Mouse (Mus musculus): Measurements from ENCODE around the gene Gas2.

The Gas2 gene

DNA sequence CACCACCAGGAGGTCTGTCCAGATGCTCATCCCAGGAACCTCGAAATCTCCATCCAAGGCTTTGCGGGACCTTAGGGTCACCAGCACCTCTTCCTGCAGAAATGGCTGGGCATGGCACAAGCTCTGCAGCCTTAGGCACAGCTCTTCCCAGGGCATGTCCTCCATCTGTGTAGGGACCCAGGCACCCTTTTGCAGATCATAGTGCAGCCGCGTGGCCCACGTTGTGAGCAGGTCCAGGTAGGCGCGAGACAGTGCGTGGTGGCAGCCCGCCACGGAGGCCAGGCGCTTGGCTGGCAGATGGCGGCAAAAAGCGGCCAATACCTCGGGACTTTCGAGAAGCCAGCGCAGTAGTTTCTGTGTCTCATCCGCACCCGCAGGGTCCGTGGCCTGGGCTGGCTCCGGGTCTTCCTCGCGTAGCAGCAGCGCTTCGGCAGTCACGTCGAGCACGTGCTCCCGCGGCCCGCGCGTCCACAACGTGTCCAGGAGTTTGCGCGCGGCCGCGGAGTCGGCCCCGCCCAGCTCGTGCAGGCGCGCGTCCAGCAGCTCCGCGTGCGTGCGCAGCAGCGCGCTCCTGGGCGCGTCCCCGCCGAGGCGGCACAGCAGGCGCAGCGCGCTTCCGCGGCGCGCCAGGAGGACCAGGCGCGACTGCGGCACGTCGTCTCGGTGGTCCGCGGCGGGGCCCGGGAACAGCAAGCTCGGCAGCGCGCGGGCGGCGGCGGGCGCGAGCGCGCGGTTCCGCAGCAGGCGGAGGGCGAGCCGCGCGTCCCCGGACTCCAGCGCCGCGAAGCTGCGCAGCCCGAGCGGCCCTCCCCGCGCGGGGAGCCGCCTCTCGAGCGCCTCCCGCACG lies at the start of gene Gas2:
Gene Gas2 (plus strand): TSS at position 766 of the 847 bp plus-strand sequence.
- peak; percentile 91 for DNase-seq (ENCODE audit: low read depth, low spot score)

DNA sequence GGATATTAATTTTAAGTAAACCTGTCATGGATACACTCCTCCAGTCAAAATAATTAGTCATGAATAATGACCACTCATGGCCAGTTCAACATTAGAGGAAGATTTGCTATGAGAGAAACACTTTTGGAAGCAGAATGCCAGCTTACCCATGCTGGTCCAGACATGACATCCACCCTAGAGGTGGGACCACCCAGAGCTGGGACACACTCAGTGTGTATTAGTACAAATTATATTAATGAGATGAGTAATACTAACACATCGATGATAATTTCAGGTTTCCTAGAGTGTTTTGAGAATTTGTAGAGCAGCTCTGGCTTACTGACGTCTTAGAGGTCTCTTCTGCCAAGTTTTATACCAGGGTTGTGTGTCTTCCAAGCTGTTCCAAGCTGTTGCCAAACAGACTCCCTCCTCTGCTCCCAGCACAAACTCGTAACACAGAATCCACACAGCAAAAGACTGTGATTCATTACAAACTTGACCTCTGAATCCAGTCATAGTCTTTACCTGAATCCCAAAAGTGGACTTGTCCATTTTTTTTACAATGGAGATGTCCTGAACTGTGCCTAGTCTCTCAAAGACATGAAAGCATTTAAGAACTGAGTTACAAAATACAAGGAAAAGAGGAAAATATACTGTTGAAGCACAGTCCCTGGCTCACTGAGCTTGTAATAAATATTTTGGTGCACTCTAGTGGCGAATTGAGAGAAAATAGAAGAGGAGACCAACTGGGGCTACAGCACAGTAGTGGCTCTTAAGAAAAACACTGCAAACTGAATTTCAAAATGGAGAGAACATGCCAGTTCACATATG lies 46.1 kb upstream of the Gas2 start:
- DNase-seq (ENCODE audit: low read depth, low spot score) = no peak

DNA sequence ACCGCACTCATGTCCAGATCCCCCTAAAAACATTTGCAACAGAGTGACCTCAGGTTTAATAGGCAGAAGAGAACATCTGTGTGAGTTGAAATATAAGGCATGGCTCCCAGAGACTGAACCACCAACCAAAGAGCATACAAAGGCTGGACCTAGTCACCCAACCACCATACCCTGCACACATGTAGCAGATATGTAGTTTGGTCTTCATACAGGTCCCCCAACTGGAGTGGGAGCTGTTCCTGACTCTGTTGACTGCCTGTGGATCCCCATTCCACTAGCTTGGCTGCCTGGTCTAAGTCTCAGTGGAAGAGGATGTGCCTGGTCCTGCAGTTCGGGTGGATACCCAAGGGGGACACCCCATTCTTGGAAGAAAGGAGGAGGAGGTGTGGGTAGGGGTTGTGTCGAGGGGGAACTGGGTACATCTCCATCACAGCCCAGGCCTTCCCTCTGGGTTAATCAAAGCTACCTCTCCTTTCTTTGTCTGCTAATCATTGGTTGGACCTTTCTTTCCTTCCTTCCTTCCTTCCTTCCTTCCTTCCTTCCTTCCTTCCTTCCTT lies 45.5 kb upstream of the Gas2 start:
- DNase-seq (ENCODE audit: low read depth, low spot score) = no peak

DNA sequence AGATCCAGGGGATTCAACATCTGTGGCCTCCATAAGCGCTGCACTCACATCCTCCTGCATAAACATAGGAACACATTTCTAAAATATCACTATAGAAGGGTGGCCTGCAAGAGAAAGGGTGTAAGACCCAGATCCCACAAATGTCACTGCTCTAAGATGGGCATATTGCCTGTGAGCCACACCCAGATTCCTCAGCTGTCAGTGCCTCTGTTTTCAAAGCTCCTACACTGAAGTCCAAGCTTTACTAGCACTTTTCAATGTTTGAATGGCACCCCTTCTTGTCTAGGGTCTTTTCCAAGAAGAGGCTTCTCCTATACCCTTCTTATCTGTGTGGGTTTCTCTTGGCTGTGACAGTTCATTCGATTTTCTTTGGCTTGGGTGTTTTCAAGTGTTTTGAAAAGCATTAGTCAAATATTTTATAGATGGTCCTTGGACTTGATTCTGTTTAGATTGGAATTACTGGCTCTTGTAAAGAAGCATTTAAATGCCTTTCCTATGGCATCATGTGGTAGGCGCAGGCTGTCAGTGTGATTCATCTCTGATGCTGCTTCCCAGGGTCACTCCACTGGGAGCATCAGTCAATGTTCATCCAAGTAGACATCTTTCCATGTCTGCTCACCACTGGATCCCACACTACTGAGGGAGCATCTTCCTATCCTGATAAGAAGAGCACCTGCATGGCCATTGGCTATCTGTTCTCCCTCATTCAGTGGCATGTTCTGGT lies 43.4 kb upstream of the Gas2 start:
- DNase-seq (ENCODE audit: low read depth, low spot score) = no peak

DNA sequence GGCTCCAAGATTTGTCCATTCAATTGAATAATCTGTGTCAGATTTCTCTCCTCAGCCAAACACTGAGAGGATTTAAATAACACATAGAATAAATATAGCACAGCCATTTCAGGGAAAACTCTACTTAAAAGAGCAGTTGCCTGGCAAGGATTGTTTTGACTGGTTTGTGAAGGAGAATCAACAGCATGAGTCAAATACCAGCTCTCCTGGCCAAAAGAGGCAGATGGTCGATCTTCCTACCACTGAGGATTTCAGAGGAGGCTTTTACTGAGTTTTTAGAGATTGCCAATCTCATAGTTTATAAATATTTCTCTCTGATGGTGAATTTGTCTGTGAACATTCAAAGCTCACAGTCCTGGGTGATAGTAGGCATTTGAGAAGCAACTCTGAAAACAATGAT lies 41.9 kb upstream of the Gas2 start:
- DNase-seq (ENCODE audit: low read depth, low spot score) = no peak

DNA sequence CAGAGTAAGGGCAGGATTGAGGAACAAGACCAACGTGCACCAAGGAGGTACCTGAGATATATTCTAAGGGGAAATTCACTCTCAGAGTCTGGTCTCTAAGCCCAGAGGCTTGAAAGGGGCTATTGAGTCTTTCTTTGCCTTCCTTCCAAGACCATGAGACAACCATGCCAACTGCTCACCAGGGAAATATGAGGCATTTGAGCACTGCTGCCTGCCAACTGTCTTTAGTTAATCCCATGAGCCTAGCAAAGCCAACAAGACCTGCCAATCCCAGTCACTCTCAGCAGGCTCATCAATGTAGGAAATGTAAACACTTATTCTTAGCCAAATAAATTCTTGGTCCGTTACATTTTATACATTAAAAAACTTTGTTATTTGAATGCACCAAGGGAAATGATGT lies 40.3 kb upstream of the Gas2 start:
- DNase-seq (ENCODE audit: low read depth, low spot score) = no peak

DNA sequence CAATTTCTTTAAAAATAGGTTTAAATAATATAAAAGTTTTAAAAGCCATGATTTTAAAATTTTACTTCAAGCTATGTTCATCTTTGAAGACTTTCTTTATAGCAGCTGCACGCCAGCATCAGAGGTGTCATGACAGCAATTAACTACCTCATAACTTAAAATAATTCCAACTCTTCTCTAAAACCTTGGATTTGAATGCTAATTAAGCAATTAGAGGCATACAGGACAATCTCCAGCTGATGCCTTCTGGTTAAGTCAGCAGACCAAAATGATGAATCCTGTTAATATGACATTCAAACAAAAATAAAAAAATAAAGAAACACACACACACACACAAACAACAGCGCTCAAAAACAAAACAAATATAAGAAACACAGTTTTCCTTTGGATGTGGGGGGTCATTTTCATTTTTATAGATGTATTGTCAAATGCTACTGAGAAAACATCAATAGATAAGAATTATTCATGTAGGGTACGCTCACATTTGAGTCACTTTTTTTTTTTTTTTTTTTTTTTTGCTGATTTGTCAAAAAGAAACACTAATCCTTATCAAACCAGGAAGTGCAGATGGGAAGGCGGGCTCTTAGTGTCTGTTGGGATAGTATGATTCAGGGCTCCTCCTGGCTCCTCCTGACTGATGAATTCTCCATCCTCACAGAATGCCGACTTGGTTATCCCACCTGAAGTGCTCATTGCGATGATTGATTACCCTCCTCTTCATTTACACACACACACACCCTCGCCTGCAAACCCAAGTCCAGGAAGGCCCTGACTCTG lies 38.1 kb upstream of the Gas2 start:
- no peak for DNase-seq (ENCODE audit: low read depth, low spot score)

DNA sequence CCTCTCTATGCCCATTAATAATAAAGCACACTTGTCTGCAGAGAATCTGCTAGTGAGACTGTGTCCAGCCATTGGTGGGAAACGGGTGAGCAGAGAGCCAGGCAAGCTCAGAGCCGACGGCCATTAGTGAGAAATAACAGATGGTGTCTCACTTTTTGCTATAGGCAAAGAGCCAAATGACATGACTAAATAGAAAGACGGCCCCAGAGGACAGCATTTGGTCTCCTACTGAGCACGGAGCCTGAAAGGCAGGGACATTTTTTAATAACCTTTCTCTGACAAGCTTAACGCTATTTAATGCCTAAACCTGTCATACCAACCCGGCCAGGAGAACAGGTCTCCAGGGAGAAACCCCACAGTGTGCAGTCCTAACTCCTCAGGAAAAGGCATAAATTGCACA lies 29.9 kb upstream of the Gas2 start:
- DNase-seq (ENCODE audit: low read depth, low spot score) = no peak

DNA sequence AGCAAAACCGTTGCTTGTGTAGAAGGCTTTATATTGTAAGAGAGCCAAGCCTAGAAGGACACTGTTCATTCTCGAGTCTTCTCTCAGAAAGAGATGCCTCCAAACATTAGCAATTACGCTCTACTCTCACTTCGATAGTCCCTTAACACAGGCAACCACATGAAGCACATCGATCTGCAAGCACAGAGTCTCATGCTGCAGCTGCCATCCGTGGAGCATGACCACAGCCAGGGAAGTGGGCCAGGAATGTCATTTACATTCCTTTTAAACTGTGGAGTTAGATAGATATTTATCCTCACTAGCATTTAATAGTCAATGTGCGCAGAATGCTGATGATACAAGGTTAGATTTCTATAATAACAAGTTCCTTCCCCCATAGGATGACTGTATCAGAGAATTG lies 21.3 kb upstream of the Gas2 start:
- DNase-seq (ENCODE audit: low read depth, low spot score) = no peak

DNA sequence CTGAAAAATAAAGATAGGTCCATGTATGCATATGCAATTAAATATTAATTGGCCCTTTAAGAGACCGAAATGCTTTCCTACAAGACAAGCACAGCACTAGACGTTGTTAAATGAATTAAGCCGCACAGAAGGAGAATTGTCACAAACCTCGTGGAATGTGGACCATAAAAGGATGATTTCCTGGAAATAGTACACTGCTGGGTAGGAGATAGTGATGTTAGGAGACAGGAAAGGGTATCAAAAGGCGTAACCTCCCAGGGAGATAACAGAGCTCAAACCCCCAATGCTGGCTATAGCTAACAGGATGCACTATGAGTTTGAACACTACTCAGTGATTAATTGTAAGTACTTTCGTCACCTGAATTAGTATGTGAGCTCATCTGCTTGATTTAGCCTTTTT lies 10.9 kb upstream of the Gas2 start:
- DNase-seq (ENCODE audit: low read depth, low spot score) = no peak

DNA sequence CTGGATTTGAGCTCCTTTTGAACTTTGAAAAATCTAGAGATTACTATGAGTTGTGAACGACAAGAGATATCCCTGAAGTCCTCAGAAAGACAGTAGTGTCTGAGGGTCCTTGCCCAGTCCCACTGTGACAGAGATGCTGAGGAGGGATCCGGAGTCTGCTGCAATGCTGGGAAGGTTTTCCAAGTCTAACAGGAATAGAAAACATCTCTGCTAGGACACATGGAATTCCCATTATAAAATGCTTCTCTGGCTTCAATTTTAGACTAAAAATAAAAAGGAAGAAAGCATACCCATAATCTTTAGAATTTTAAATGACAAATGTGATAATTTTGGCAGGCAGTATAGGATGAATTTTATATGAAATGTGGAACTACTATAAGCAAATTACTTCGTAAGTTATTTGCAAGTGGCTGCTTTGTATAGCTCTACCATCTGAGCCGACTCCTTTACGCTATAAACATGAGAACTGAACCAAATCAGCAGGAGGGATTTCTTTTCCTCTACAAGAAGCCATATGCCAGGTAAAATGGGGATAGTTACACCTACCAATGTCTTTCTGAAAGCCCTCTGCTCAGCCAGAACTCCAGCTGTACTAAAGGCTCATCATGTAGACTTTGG lies 9.8 kb upstream of the Gas2 start:
- no peak for DNase-seq (ENCODE audit: low read depth, low spot score)

DNA sequence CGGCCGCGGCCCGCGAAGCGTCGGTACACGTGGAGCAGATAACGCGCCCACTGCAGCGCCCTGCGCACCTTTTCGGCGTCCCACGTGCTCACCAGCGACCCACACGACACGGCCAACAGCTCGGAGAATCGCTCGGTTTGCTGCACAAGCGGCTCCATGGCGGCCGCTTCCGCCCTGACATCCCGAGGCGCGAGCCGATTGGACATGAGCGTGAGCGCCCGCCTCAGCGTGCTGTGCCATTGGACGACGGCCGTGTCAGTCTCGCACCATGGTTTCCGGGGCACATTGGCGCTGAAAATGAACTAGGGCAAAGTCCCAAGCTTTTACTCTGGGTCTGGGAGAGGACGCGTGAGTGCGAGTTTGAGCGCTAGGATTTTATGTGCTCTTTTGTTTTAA lies 280 bp downstream of the Gas2 start, which contains the start of gene Fancf:
Gene Fancf (minus strand): TSS at position 171 of the 396 bp plus-strand sequence.
- DNase-seq (ENCODE audit: low read depth, low spot score) = peak; percentile 96

DNA sequence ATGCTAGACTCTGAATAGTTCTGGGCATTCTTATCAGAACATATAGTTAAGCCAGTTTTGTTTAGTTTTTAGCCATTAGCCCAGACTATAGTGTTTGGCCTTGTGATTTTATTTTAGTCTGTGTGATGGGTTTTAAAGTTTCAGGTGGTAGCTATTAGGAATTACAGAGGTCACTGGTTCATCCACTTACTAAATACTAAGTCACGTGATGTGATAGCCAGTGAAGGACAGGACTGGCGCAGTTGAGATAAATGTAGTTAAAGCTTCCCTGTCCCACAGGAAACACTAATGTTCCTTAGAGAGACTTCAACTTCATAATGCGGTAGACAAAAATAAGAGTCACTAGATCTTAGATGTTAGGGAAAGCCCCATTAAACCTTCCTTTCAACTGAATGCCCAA lies 1.0 kb downstream of the Gas2 start:
- DNase-seq (ENCODE audit: low read depth, low spot score) = no peak

DNA sequence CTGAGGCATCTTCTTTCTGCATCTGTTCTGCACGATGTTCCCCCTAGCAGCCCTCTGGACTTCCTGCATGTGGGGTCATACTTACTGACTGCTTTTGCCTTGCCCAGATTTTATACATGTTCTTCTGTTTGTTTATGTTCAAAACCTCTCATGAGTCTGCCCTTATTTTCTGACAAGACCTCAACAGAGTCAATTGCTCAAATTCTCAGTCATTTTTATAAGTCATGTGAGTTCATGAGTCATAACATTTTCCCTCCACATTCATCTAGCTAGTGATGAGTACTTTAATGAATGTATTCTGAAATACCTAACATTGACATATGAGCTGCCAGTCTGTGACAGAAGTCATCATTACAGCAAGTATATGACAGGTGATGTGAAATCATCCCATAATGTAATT lies 3.5 kb downstream of the Gas2 start:
- DNase-seq (ENCODE audit: low read depth, low spot score) = peak; percentile 14

DNA sequence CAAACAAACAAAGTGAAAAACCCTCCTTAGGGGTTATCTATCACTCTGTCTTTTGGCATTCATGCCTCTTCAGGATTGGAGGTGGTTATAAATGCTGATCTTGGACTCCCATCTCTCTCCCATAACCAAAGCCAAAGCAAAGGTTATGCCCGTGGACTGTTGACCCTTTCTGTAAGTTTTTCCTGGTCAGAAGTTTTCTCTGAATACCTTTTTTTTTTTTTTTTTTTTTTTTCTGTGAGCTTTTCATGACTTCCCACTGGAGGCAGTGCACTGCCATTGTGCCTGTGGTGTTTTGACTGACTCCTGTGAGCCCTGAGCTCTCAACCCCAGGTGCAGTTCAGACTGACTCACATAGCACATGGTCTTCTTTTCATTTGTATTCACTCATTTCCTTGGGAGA lies 6.2 kb downstream of the Gas2 start:
- DNase-seq (ENCODE audit: low read depth, low spot score) = no peak

DNA sequence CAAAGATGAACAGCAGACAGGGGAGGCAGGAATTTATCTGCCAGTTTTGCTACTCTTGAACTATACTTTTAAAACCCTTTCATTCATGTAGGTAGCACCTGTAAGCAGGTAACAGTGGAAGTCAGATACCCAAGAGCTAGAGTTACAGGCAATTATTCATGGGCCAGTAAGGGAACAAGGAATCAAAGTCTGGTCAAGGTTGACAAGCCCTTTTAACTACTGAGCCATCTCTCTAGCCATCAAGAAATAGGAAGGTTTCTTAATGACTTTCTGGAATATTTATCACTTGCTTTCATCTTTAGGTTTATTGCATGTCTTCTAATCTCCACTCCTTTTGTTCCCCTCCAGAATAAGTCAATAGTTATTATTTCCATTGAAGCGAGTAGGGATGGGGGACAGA lies 10.2 kb downstream of the Gas2 start:
- DNase-seq (ENCODE audit: low read depth, low spot score) = no peak

DNA sequence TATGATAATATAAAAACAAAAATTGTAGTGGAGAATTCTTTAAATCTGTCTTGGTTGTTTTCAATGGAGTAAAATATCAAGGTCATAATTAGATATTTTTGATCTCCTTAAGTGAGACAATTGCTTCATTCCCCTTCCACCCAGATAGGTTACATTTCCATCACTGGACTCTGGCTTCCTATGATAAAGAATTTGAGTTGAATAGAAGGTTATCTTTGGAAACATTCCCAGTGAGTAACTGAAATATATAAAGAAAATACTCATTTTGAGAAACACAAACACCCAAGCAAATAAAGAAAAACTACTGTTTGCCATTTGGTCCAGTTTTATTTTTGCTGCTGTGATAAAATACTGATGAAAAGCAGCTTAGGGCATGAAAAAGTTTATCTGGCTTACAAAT lies 10.8 kb downstream of the Gas2 start:
- DNase-seq (ENCODE audit: low read depth, low spot score) = no peak

DNA sequence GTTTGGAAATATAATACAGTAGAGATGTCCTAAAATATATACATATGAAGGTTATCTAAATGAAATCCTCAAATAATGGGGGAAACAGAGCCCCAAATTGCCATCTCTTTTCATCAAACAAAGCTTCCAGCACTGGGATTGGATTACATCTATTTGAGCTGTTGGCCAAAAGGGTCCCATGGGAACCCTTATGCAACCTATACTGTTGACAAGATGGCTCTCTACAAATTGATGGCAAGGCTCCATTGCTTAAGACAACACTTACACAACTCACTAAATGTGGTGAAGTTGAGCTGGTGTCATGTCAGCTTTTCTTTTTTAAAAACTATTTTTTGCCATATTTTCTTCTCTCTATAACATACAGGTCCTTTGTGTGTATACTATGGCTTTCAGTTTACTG lies 14.5 kb downstream of the Gas2 start:
- no peak for DNase-seq (ENCODE audit: low read depth, low spot score)

DNA sequence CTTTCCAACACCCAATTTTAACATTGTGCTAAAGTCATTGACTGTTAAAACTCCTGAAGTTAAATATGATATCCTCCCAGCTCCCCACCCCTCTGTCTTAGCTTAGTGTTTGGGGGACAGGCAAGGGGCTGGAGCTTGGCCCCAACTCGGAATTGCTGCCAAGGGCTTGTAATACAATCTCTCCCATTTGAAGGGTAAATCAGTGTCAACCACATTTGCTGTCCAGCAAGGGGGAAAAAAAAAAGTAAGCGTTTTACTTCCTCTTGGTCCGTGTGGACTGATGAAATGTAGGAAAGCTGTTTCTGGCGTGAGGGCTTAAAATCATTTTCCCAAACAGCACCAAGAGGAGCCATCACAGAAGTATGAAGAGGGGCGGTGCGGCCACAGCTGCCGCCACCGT lies 16.9 kb downstream of the Gas2 start:
- no peak for DNase-seq (ENCODE audit: low read depth, low spot score)

DNA sequence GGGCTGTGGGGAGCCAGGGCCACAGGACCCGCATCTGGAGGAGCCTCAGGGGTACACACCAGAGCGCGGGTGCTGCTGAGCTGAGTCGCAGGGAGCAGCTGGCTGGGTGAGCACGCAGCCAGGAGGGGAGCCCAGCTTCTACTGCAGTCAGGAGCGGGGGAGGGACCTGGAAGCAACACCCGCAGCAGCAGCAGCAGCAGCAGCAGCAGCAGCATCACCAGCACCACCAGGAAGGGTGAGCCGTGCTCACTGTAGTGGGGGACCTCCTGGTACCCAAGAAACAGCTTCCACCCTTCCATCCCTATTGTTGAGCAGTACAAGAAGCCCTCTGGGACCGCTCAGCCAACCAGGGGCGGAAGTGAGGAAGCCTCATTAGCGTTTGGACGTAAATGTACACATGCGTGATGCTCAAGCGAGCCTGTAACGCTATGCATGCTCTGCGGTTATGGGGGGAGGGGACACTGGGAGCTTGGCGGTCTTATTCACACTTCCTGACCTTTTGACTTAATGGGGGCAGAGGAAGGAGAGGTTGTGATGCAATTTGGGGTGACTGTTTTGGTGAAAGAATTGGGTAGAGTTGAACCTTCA lies 17.4 kb downstream of the Gas2 start:
- peak; percentile 66 for DNase-seq (ENCODE audit: low read depth, low spot score)

Data from CD4-positive helper T cell, adult 2 months (primary cell).